Mouse (Mus musculus) liver, embryonic 13.5 days (tissue): ENCODE measurements at regions not wholly inside any gene's neighbourhood (a gene's known extent, or its start where the extent isn't known, plus 50 kb on each side); places are given as distances from the start of the nearest gene placed in this dataset.

Source experiments
- ATAC-seq: fragments of 200-750 bp; cut with Nextera tagmentation; 2 replicates; pipeline ENCODE4 v1.8.0; 2017; ENCODE audit warnings: low read depth, mild to moderate bottlenecking, moderate number of reproducible peaks, moderate library complexity
- DNase-seq: peaks from one replicate; pipeline ENCODE4 v3.0.0; 2022
- H3K27ac ChIP-seq: fragments of 300-500 bp; sonication (generic); 2 replicates; pipeline ENCODE4 v1.5.1; 2015; ENCODE audit warnings: moderate library complexity, mild to moderate bottlenecking, inconsistent platforms
- H3K27me3 ChIP-seq: fragments of 300-500 bp; sonication (generic); 2 replicates; pipeline ENCODE4 v1.6.1; 2015; ENCODE audit warnings: mild to moderate bottlenecking, inconsistent platforms
- H3K36me3 ChIP-seq: fragments of 300-500 bp; sonication (generic); 2 replicates; pipeline ENCODE4 v1.6.1; 2015; ENCODE audit warnings: mild to moderate bottlenecking, inconsistent platforms
- H3K4me1 ChIP-seq: fragments of 300-500 bp; sonication (generic); replicated peaks from 2 replicates; pipeline ENCODE4 v1.6.1; 2015; ENCODE audit warnings: inconsistent platforms
- H3K4me2 ChIP-seq: fragments of 300-500 bp; sonication (generic); 2 replicates; pipeline ENCODE4 v1.6.1; 2015; ENCODE audit warnings: inconsistent platforms, mild to moderate bottlenecking, moderate library complexity
- H3K4me3 ChIP-seq: fragments of 300-500 bp; sonication (generic); replicated peaks from 2 replicates; pipeline ENCODE4 v1.5.1; 2015; ENCODE audit warnings: mild to moderate bottlenecking, inconsistent platforms
- H3K9ac ChIP-seq: fragments of 300-500 bp; sonication (generic); 2 replicates; pipeline ENCODE4 v1.6.1; 2015; ENCODE audit warnings: mild to moderate bottlenecking, inconsistent platforms
- H3K9me3 ChIP-seq: fragments of 300-500 bp; sonication (generic); replicated peaks from 2 replicates; pipeline ENCODE4 v1.6.1; 2016; ENCODE audit warnings: inconsistent platforms
- WGBS: fragments of 180-500 bp; shearing (Covaris S2); methylation state at CpG from one replicate; pipeline ENCODE4 v1.1.7; 2015; ENCODE audit not compliant: insufficient replicate concordance; 5-methylcytosine and 5-hydroxymethylcytosine counted together

- H3K4me3 ChIP-seq = no peak overlapping the region
- no peaks in the 10 kb centered on the region for H3K27me3 ChIP-seq
- no peaks in the 10 kb centered on the region; the same call in 1 of the 2 replicates for H3K9me3 ChIP-seq
- ATAC-seq (no peak), DNase-seq (no peak)
- WGBS = 67% methylated on average over 8 of the region's 8 CpGs
- H3K9ac ChIP-seq = no peak overlapping the region
- H3K4me2 ChIP-seq = no peak overlapping the region
- H3K27ac ChIP-seq = no peak overlapping the region
- no peaks in the 10 kb centered on the region for H3K4me1 ChIP-seq
- H3K36me3 ChIP-seq = no peaks in the 10 kb centered on the region
Measured at GRCm38 (mm10) chr8:116348971-116349370, 155.8 kb upstream of the Dynlrb2 start.

GRCm38 (mm10) chr8:116346990-116347389, 157.8 kb upstream of the Dynlrb2 start:
- 67% methylated on average over 5 of the region's 5 CpGs for WGBS
- H3K36me3 ChIP-seq = no peaks in the 10 kb centered on the region
- no peaks in the 10 kb centered on the region for H3K4me1 ChIP-seq
- no peak overlapping the region for H3K4me2 ChIP-seq
- DNase-seq = no peak
- H3K9me3 ChIP-seq = no peaks in the 10 kb centered on the region; the same call in 1 of the 2 replicates
- H3K4me3 ChIP-seq = no peak overlapping the region
- H3K27ac ChIP-seq = no peak overlapping the region
- H3K27me3 ChIP-seq = no peaks in the 10 kb centered on the region
- no peak for ATAC-seq
- no peak overlapping the region for H3K9ac ChIP-seq

GRCm38 (mm10) chr8:116344590-116345222, 160.1 kb upstream of the Dynlrb2 start:
- DNase-seq = no peak
- no peak overlapping the region for H3K9ac ChIP-seq
- no peak overlapping the region for H3K4me3 ChIP-seq
- no peaks in the 10 kb centered on the region for H3K9me3 ChIP-seq
- no peak overlapping the region for H3K27ac ChIP-seq
- ATAC-seq = no peak
- no peak overlapping the region for H3K4me2 ChIP-seq
- no peaks in the 10 kb centered on the region for H3K4me1 ChIP-seq
- no peaks in the 10 kb centered on the region for H3K36me3 ChIP-seq
- WGBS = 65% methylated on average over 5 of the region's 5 CpGs
- no peaks in the 10 kb centered on the region for H3K27me3 ChIP-seq

- no peaks in the 10 kb centered on the region for H3K4me1 ChIP-seq
- H3K9me3 ChIP-seq = no peaks in the 10 kb centered on the region
- no peak overlapping the region for H3K4me2 ChIP-seq
- no peaks in the 10 kb centered on the region for H3K27me3 ChIP-seq
- no peak overlapping the region for H3K4me3 ChIP-seq
- no peak for DNase-seq
- no peak overlapping the region for H3K9ac ChIP-seq
- H3K36me3 ChIP-seq = no peaks in the 10 kb centered on the region
- ATAC-seq = no peak
- WGBS = 74% methylated on average over 5 of the region's 5 CpGs
- H3K27ac ChIP-seq = no peak overlapping the region
Measured at GRCm38 (mm10) chr8:116343534-116343933, 161.2 kb upstream of the Dynlrb2 start.

GRCm38 (mm10) chr8:116334772-116335171, 170.0 kb upstream of the Dynlrb2 start:
- 25% methylated on average over 3 of the region's 3 CpGs for WGBS
- Histone ChIP-seq H3K9me3 (no peaks in the 10 kb centered on the region), H3K27me3 (no peaks in the 10 kb centered on the region), H3K4me2 (no peak overlapping the region), H3K4me3 (no peak overlapping the region), H3K36me3 (no peaks in the 10 kb centered on the region), H3K4me1 (no peaks in the 10 kb centered on the region), H3K9ac (no peak overlapping the region), H3K27ac (no peak overlapping the region)
- ATAC-seq = no peak
- DNase-seq = no peak

- Histone ChIP-seq H3K9ac (no peak overlapping the region), H3K4me2 (no peak overlapping the region), H3K36me3 (no peaks in the 10 kb centered on the region), H3K27ac (no peak overlapping the region), H3K27me3 (no peaks in the 10 kb centered on the region), H3K4me1 (no peaks in the 10 kb centered on the region), H3K4me3 (no peak overlapping the region), H3K9me3 (no peaks in the 10 kb centered on the region)
- WGBS = 49% methylated on average over 3 of the region's 3 CpGs
- ATAC-seq = no peak
- no peak for DNase-seq
Measured at GRCm38 (mm10) chr8:116334101-116334500, 170.7 kb upstream of the Dynlrb2 start.

GRCm38 (mm10) chr8:116320014-116320680, 184.6 kb upstream of the Dynlrb2 start:
- Histone ChIP-seq H3K36me3 (no peaks in the 10 kb centered on the region), H3K27ac (no peak overlapping the region), H3K4me2 (no peak overlapping the region), H3K4me1 (no peaks in the 10 kb centered on the region), H3K4me3 (no peak overlapping the region), H3K9me3 (no peaks in the 10 kb centered on the region), H3K9ac (no peak overlapping the region), H3K27me3 (no peaks in the 10 kb centered on the region)
- no peak for DNase-seq
- ATAC-seq = no peak
- WGBS = 72% methylated on average over 13 of the region's 13 CpGs

GRCm38 (mm10) chr8:116315410-116315809, 189.4 kb upstream of the Dynlrb2 start:
- Histone ChIP-seq H3K4me2 (no peak overlapping the region), H3K27me3 (no peaks in the 10 kb centered on the region), H3K9me3 (peaks cover 7% of the 10 kb centered on the region; the same call in 1 of the 2 replicates), H3K4me1 (no peaks in the 10 kb centered on the region), H3K27ac (no peak overlapping the region), H3K4me3 (no peak overlapping the region), H3K9ac (no peak overlapping the region), H3K36me3 (no peaks in the 10 kb centered on the region)
- ATAC-seq (no peak), DNase-seq (no peak)
- 30% methylated on average over 5 of the region's 5 CpGs for WGBS

GRCm38 (mm10) chr8:116314429-116315092, 190.2 kb upstream of the Dynlrb2 start:
- 72% methylated on average over 12 of the region's 12 CpGs for WGBS
- H3K4me2 ChIP-seq = no peak overlapping the region

GRCm38 (mm10) chr8:116298891-116299290, 205.9 kb upstream of the Dynlrb2 start:
- Histone ChIP-seq H3K9me3 (no peaks in the 10 kb centered on the region), H3K4me3 (no peak overlapping the region), H3K9ac (no peak overlapping the region), H3K27ac (no peak overlapping the region), H3K4me1 (no peaks in the 10 kb centered on the region), H3K27me3 (no peaks in the 10 kb centered on the region), H3K36me3 (no peaks in the 10 kb centered on the region), H3K4me2 (no peak overlapping the region)
- 71% methylated on average over 7 of the region's 7 CpGs for WGBS
- no peak for ATAC-seq
- DNase-seq = no peak

More at GRCm38 (mm10) chr8:116314429-116315092, 190.2 kb upstream of the Dynlrb2 start:
- H3K9ac ChIP-seq = no peak overlapping the region
- H3K4me3 ChIP-seq = no peak overlapping the region
- no peaks in the 10 kb centered on the region for H3K36me3 ChIP-seq
- ATAC-seq = no peak
- no peaks in the 10 kb centered on the region for H3K4me1 ChIP-seq
- DNase-seq = no peak
- no peak overlapping the region for H3K27ac ChIP-seq
- no peaks in the 10 kb centered on the region for H3K27me3 ChIP-seq
- peaks cover 7% of the 10 kb centered on the region; the same call in 1 of the 2 replicates for H3K9me3 ChIP-seq

- DNase-seq (no peak), ATAC-seq (no peak)
- Histone ChIP-seq H3K36me3 (no peaks in the 10 kb centered on the region), H3K4me3 (no peak overlapping the region), H3K27ac (no peak overlapping the region), H3K9me3 (no peaks in the 10 kb centered on the region), H3K9ac (no peak overlapping the region), H3K27me3 (no peaks in the 10 kb centered on the region), H3K4me2 (no peak overlapping the region), H3K4me1 (no peaks in the 10 kb centered on the region)
- 65% methylated on average over 6 of the region's 6 CpGs for whole genome bisulfite sequencing
Measured at GRCm38 (mm10) chr8:116290671-116291245, 214.0 kb upstream of the Dynlrb2 start.
